Mouse (Mus musculus): ENCODE data around the gene Trip6. TPM values are rescaled to one million over a fixed set of nuclear protein-coding genes. Genes with fewer than 3 reads are reported as not detected.
A peak's percentile ranks its signal among the peaks of the same experiment; 100 is the strongest.
"Not testable (repeated sequence)": the region's sequence is repeated elsewhere in the genome, so short reads cannot be mapped to it uniquely, and the experiment has no call there.

Trip6 gene
- total RNA-seq, 2 experiments from 2014 or later: 10.8 to 13.3 TPM

GRCm38 (mm10) chr5:137286655-137287031 is 27.6 kb downstream of the Trip6 start:
- intact Hi-C loops (cut with DNase I): loop anchor here (1.0 kb wide), 2 partner anchors 127 to 155 kb away; no protein-coding TSS in a partner anchor
- peak; percentile 75 for DNase-seq (ENCODE audit: low spot score)

DNA sequence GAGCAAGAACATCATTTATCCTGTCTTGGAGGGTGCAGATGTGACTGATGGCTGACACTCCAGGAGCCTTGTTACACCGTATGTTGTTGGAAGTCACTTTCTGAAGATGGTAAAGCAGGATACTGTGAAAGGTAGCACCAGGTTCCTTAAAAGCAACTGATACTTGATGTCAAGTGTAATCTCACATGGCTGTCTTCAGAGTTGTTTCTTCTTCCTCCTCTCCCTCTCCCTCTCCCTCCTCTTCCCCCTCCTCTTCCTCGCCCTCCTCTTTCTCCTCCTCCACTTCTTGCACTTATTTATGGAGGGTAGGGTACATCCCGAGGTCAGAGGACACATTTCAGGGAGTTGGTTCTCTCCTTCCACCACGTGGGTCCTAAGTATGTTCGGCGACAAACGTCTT is 28.2 kb downstream of the Trip6 start:
- DNase-seq (ENCODE audit: low spot score): no peak
- intact Hi-C loops (cut with DNase I): loop anchor here (1.0 kb wide), 1 partner anchor 155 kb away; no protein-coding TSS in a partner anchor

DNA sequence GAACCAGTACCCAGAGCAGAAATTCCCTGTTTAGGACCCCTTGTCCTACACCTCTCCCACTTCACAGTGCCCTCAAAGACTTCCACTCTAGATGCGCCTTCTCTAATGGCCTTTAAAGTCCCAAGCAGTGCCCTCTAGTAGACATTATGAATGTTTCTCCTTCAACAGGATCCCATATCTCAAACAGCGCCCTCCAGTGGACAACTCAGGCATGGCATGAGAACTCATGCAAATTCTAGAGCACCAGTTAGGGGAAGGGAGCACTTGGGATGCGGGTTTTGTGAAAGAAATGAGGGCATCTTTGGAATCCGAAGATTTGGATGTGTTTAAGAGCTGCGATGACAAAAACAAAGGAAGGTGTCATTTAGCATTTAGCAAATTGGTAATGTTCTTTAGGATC is 29.2 kb downstream of the Trip6 start:
- DNase-seq (ENCODE audit: low spot score): no peak

DNA sequence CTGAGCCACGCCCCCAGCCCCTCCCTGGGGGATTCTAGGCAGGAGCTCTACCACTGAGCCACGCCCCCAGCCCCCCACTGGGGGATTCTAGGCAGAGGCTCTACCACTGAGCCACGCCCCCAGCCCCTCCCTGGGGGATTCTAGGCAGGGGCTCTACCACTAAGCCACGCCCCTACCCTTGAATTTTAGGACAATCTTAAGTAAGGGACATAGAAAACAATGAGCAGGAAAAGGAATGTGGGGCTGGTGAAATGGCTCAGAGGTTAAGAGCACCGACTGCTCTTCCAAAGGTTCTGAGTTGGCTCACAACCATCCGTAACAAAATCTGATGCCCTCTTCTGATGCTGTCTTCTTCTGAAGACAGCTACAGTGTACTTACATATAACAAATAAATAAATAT is 29.8 kb downstream of the Trip6 start:
- DNase-seq (ENCODE audit: low spot score): not testable (repeated sequence)

More for the DNA sequence above, 29.2 kb downstream of the Trip6 start:
- intact Hi-C loops (cut with DNase I): no loop called here

GRCm38 (mm10) chr5:137277360-137278342 is 36.6 kb downstream of the Trip6 start:
- intact Hi-C loops (cut with DNase I): no loop called here
- no peak for DNase-seq (ENCODE audit: low spot score)

More for the DNA sequence above, 29.8 kb downstream of the Trip6 start:
- intact Hi-C loops (cut with DNase I): not testable (repeated sequence)

DNA sequence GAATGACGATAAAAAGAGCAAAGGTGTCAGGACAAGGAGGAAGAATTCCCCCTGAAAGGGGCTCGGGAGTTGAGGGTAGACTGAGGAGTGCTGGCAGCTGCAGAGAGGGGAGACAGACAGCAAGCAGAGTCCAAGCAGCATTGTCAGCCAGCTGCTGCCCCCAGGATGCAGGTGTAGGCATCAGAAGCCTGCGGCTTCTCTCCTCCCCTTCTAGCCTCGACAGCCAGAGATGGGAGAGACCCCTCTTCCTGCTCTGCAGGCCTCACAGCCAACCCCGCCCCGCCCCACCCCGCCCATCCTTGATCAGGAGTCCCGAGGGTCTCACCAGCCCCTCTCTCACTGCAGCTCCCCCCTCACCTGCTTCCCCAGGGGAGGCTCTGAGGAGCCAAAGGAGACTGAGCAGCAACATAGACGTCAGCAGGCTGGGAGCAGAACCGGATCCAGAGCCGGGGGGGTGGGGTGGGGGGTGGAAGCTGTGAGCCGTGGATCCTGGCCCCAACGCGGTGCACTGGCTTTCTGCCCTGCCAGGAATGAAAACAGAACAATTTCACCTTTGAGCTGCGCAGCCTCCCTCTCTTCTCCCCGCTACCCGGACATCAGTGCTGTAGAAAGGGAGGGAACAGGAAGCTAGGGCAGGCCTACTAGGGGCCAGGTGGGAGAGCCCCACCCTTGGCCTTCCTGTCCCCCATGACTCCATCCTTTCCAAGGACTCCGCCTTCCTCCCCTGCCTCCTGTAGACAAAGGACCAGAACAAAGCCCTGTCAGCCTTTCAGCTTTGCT is 45.9 kb downstream of the Trip6 start:
- intact Hi-C loops (cut with DNase I): no loop called here
- DNase-seq (ENCODE audit: low spot score): peak; percentile 42

GRCm38 (mm10) chr5:137264787-137265186 is 49.4 kb downstream of the Trip6 start:
- DNase-seq (ENCODE audit: low spot score): no peak
- intact Hi-C loops (cut with DNase I): no loop called here

GRCm38 (mm10) chr5:137263897-137264720 is 50.1 kb downstream of the Trip6 start:
- intact Hi-C loops (cut with DNase I): no loop called here

More at GRCm38 (mm10) chr5:137263897-137264720, 50.1 kb downstream of the Trip6 start:
- no peak for DNase-seq (ENCODE audit: low spot score)

Small RNA genes lying within 50 kb of the gene (microRNA-seq; reads per million reads assigned to microRNA genes)
- gene Mir7036 (not detected), gene Mir8116 (not detected)

Other genes starting within 250 kb of the Trip6 start
- 10 to 100 TPM; 18.3 to 27.6 TPM for gene Serpine1, start 242.1 kb downstream of the Trip6 start, total RNA-seq (2021)
- 10 to 100 TPM; 18.0 to 22.0 TPM for gene Trim56, start 198.2 kb downstream of the Trip6 start, total RNA-seq (2021)
- not detected for gene Muc3, start 165.1 kb downstream of the Trip6 start, total RNA-seq (2021)
- under 1 TPM; 0.26 to 0.31 TPM for gene Muc3a, start 102.0 kb downstream of the Trip6 start, total RNA-seq (2021)
- gene Ache, start 26.9 kb downstream of the Trip6 start, total RNA-seq (2021): 1 to 10 TPM; 1.4 to 2.2 TPM
- 1 to 10 TPM; 8.3 to 8.7 TPM for gene Ufsp1, start 19.8 kb downstream of the Trip6 start, total RNA-seq (2021)
- gene Srrt, start 6.7 kb downstream of the Trip6 start, total RNA-seq (2021): 10 to 100 TPM; 67.1 to 67.7 TPM
- 1 to 10 TPM; 2.7 to 3.0 TPM for gene Slc12a9, start 19.2 kb upstream of the Trip6 start, total RNA-seq (2021)
- gene Ephb4, start 35.7 kb upstream of the Trip6 start, total RNA-seq (2021): 10 to 100 TPM; 52.5 to 64.2 TPM
- gene Zan, start 162.7 kb upstream of the Trip6 start, total RNA-seq (2021): not detected
- gene Pop7, start 188.1 kb upstream of the Trip6 start, total RNA-seq (2021): 10 to 100 TPM; 14.8 to 15.3 TPM
- 10 to 100 TPM; 28.6 to 29.1 TPM for gene Gigyf1, start 204.1 kb upstream of the Trip6 start, total RNA-seq (2021)
- not detected for gene Epo, start 218.8 kb upstream of the Trip6 start, total RNA-seq (2021)
- 100 to 1,000 TPM; 245 to 246 TPM for gene Gnb2, start 219.1 kb upstream of the Trip6 start, total RNA-seq (2021)
- not detected for gene Actl6b, start 239.1 kb upstream of the Trip6 start, total RNA-seq (2021)